Mouse (Mus musculus): ENCODE results near the gene Furin. TPM values are rescaled to one million over a fixed set of nuclear protein-coding genes. Genes with fewer than 3 reads are reported as not detected.

Furin gene
- polyA plus RNA-seq, 1 experiment, result 73.7 TPM

GRCm38 (mm10) chr7:80429661-80430060 lies 24.4 kb upstream of the Furin start:
- peaks cover 28% of the 10 kb centered on the region for H3K4me1 ChIP-seq (ENCODE audit: control insufficient read depth, insufficient read depth, low read length)
- H3K4me3 ChIP-seq (ENCODE audit: insufficient read depth, low read length), result no peak overlapping the region
- no peak overlapping the region for H3K27ac ChIP-seq (ENCODE audit: insufficient read depth, low read depth, low read length)
- TF ChIP-seq CTCF (IDR thresholded peaks at IDR 0.05; ENCODE audit: low read depth, low read length), result no peak
- TF ChIP-seq POLR2A (IDR thresholded peaks at IDR 0.05; ENCODE audit: borderline replicate concordance, low read depth, low read length), result no peak

DNA sequence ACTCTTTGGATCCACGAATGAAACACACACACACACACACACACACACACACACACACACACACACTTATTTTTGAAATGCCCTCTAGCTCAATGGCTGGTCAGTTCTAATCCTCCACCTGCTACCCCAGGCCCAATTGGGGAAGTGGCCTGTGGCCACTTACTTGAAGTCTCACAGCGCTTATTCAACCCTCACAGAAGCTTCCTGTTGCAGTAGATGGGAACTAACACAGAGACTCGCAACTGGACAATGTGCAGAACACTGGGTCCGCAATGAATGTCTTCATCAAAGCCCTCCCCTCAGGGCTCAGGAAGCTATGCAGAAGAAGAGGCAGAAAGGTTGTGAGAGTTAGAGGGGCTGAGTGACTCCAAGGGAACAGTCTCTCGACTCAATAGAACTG lies 22.5 kb upstream of the Furin start:
- H3K4me3 ChIP-seq (ENCODE audit: insufficient read depth, low read length), result no peak overlapping the region
- peaks cover 28% of the 10 kb centered on the region for H3K4me1 ChIP-seq (ENCODE audit: control insufficient read depth, insufficient read depth, low read length)
- TF ChIP-seq POLR2A (IDR thresholded peaks at IDR 0.05; ENCODE audit: borderline replicate concordance, low read depth, low read length) (no peak), CTCF (IDR thresholded peaks at IDR 0.05; ENCODE audit: low read depth, low read length) (no peak)
- peak overlapping the region; percentile 96 for H3K27ac ChIP-seq (ENCODE audit: insufficient read depth, low read depth, low read length)

- Histone ChIP-seq H3K4me1 (ENCODE audit: control insufficient read depth, insufficient read depth, low read length) (peaks cover 28% of the 10 kb centered on the region), H3K4me3 (ENCODE audit: insufficient read depth, low read length) (no peak overlapping the region), H3K27ac (ENCODE audit: insufficient read depth, low read depth, low read length) (peak overlapping the region; percentile 96)
- TF ChIP-seq POLR2A (IDR thresholded peaks at IDR 0.05; ENCODE audit: borderline replicate concordance, low read depth, low read length) (no peak), CTCF (IDR thresholded peaks at IDR 0.05; ENCODE audit: low read depth, low read length) (no peak)
Measured at GRCm38 (mm10) chr7:80426363-80426762, 21.1 kb upstream of the Furin start.

DNA sequence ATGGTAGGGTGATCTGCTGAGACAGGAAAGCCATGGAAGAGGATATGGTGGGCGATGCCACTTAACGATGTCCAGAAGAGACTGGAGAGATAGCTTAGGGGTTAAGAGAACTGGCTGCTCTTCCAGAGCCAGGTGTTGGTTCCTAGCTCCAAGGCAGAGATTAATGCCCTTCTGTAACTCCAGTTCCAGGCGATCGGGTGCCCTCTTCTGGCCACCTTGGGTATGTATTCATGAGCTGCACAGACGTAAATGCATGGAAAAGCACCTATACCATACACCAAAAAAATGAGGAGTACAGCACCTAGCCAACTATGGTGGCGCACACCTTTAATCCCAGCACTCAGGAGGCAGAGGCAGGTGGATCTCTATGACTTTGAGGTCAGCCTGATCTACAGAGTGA lies 19.5 kb upstream of the Furin start:
- H3K4me3 ChIP-seq (ENCODE audit: insufficient read depth, low read length), result no peak overlapping the region
- peaks cover 38% of the 10 kb centered on the region for H3K4me1 ChIP-seq (ENCODE audit: control insufficient read depth, insufficient read depth, low read length)
- H3K27ac ChIP-seq (ENCODE audit: insufficient read depth, low read depth, low read length), result no peak overlapping the region
- TF ChIP-seq POLR2A (IDR thresholded peaks at IDR 0.05; ENCODE audit: borderline replicate concordance, low read depth, low read length), result no peak
- no peak for TF ChIP-seq CTCF (IDR thresholded peaks at IDR 0.05; ENCODE audit: low read depth, low read length)

DNA sequence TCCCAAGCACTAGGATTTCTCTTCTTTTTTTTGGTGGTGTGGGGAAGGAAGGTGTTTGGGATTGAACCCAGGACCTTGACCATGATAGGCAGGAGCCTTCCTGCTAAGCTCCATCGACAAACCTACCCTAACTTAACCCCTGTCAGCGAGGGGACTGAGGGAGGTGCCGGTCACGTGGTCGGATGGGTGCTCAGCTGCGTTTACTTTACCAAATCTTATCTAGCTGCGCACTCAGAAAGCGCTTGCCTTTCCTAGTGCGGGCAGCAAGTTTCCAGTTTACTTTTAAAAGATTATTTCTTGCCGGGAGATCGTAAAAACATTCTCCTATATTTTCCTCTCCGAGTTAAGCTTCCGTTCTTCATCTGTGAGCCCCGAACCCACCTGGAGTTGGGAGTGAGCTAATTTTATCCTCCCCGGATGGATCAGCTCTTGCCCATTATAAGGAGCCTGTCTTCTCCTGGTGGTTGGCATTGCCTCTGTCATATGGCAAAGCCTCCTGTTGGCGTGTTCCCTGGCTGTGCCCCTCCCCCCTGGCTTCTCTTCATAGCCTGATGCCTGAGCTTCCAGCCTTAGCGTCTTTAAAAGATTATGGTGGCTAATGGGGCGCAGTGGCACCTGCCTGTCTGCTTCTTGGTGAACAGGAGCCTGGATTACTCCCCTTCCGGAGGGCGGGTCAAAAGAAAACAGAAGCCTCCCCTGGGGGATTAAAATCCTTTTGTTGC lies 17.7 kb upstream of the Furin start:
- Histone ChIP-seq H3K4me1 (ENCODE audit: control insufficient read depth, insufficient read depth, low read length) (peaks cover 38% of the 10 kb centered on the region), H3K4me3 (ENCODE audit: insufficient read depth, low read length) (no peak overlapping the region), H3K27ac (ENCODE audit: insufficient read depth, low read depth, low read length) (no peak overlapping the region)
- TF ChIP-seq POLR2A (IDR thresholded peaks at IDR 0.05; ENCODE audit: borderline replicate concordance, low read depth, low read length) (no peak), CTCF (IDR thresholded peaks at IDR 0.05; ENCODE audit: low read depth, low read length) (no peak)

DNA sequence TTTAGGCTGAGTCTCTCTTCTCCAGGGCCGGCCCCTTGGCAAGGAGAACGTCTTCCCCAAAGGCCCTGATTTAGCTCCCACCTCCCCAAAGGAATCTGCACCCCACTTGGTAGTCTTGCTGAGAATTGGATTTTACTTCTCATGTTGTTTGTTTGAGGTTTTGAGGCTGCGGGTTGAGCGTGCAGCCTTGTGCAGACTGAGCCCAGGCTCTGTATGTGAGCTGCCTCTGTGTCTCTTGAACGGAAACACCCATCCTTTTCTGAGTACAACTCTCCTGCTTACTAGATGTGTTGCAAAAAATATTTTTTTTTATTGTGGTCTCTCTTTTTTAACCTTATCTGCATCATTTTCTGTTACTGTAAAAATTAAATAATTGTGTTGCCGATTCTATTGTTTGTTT lies 16.3 kb upstream of the Furin start:
- TF ChIP-seq POLR2A (IDR thresholded peaks at IDR 0.05; ENCODE audit: borderline replicate concordance, low read depth, low read length) (no peak), CTCF (IDR thresholded peaks at IDR 0.05; ENCODE audit: low read depth, low read length) (no peak)
- H3K4me3 ChIP-seq (ENCODE audit: insufficient read depth, low read length), result no peak overlapping the region
- H3K4me1 ChIP-seq (ENCODE audit: control insufficient read depth, insufficient read depth, low read length), result peaks cover 38% of the 10 kb centered on the region
- H3K27ac ChIP-seq (ENCODE audit: insufficient read depth, low read depth, low read length), result no peak overlapping the region

DNA sequence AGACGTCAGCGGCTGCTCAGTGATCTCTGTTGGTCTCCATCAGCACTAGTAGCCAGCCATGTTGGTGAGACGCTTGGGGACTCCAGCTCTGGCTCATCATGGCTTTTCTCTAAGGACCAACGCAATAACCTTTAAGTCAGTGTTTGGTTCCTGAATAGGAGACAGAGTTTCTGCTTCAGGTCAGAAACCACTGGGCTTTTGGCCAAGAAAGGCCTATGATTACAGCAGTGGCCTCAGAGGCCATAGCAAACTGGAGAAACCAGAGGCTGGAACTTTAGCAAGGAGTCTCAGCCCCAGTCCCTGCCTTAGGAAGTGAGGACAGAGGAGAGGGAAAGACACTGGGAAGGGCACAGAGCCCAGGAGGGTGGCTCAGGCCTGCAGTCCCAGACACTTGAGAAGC lies 15.3 kb upstream of the Furin start:
- Histone ChIP-seq H3K27ac (ENCODE audit: insufficient read depth, low read depth, low read length) (no peak overlapping the region), H3K4me1 (ENCODE audit: control insufficient read depth, insufficient read depth, low read length) (peaks cover 31% of the 10 kb centered on the region), H3K4me3 (ENCODE audit: insufficient read depth, low read length) (no peak overlapping the region)
- TF ChIP-seq POLR2A (IDR thresholded peaks at IDR 0.05; ENCODE audit: borderline replicate concordance, low read depth, low read length) (no peak), CTCF (IDR thresholded peaks at IDR 0.05; ENCODE audit: low read depth, low read length) (no peak)

- Histone ChIP-seq H3K4me1 (ENCODE audit: control insufficient read depth, insufficient read depth, low read length) (peaks cover 27% of the 10 kb centered on the region), H3K4me3 (ENCODE audit: insufficient read depth, low read length) (no peak overlapping the region), H3K27ac (ENCODE audit: insufficient read depth, low read depth, low read length) (no peak overlapping the region)
- no peak for TF ChIP-seq POLR2A (IDR thresholded peaks at IDR 0.05; ENCODE audit: borderline replicate concordance, low read depth, low read length)
- no peak for TF ChIP-seq CTCF (IDR thresholded peaks at IDR 0.05; ENCODE audit: low read depth, low read length)
Measured at GRCm38 (mm10) chr7:80419278-80419677, 14.0 kb upstream of the Furin start.

DNA sequence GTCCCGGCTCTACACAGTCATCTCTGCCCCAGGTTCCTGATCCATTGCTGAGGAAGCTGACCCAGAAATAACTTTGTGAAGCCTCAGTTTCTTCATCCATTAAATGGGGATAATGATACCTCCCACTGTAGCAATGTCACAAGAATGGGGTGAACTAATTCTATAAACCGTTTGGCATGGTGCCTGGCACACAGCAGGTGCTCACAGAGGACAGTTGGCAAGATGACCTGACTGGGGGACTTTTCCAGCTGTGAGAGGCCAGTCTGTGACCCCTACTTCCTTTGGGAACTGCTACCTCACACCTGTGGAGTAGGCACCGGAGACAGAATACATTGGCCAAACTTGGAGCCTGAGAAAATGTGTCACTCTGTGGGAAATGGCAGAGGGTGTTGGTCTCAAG lies 12.8 kb upstream of the Furin start:
- Histone ChIP-seq H3K27ac (ENCODE audit: insufficient read depth, low read depth, low read length) (no peak overlapping the region), H3K4me3 (ENCODE audit: insufficient read depth, low read length) (no peak overlapping the region), H3K4me1 (ENCODE audit: control insufficient read depth, insufficient read depth, low read length) (peaks cover 29% of the 10 kb centered on the region)
- TF ChIP-seq POLR2A (IDR thresholded peaks at IDR 0.05; ENCODE audit: borderline replicate concordance, low read depth, low read length) (no peak), CTCF (IDR thresholded peaks at IDR 0.05; ENCODE audit: low read depth, low read length) (no peak)

DNA sequence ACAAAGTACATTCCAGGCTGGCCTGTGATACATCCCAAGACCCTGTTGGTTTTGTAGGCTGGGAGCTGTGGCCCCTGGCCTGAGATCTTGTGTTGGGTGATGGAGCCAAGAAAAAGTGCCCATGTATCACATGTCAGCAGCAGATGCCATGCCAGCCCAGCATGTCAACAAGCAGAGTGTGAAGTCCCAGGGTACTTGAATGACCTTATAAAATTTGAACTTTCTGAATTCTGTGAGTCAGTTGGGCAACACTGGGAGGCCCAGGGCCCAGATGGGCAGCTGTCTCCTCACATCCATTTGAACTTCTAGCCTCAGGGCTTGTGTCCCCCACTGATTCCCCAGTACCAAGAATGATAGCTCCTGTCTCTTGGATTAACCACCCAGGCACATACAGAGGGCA lies 12.4 kb upstream of the Furin start:
- Histone ChIP-seq H3K27ac (ENCODE audit: insufficient read depth, low read depth, low read length) (no peak overlapping the region), H3K4me1 (ENCODE audit: control insufficient read depth, insufficient read depth, low read length) (peaks cover 29% of the 10 kb centered on the region), H3K4me3 (ENCODE audit: insufficient read depth, low read length) (no peak overlapping the region)
- TF ChIP-seq POLR2A (IDR thresholded peaks at IDR 0.05; ENCODE audit: borderline replicate concordance, low read depth, low read length) (no peak), CTCF (IDR thresholded peaks at IDR 0.05; ENCODE audit: low read depth, low read length) (no peak)

All from bone marrow macrophage, adult 2 months (primary cell).